Mouse (Mus musculus): ENCODE results near the gene Dpm1.

GRCm38 (mm10) chr2:168243278-168243677, 12.9 kb upstream of the Dpm1 start:
- TF ChIP-seq CTCF (IDR thresholded peaks at IDR 0.05; ENCODE audit: insufficient read depth, low read depth, low read length) (no peak), POLR2A (IDR thresholded peaks at IDR 0.05; ENCODE audit: insufficient read depth, low read depth, low read length) (no peak)
